Mouse (Mus musculus): ENCODE data around the gene Ctsd.
"Not testable (repeated sequence)": the region's sequence is repeated elsewhere in the genome, so short reads cannot be mapped to it uniquely, and the experiment has no call there.

Gene Ctsd

DNA sequence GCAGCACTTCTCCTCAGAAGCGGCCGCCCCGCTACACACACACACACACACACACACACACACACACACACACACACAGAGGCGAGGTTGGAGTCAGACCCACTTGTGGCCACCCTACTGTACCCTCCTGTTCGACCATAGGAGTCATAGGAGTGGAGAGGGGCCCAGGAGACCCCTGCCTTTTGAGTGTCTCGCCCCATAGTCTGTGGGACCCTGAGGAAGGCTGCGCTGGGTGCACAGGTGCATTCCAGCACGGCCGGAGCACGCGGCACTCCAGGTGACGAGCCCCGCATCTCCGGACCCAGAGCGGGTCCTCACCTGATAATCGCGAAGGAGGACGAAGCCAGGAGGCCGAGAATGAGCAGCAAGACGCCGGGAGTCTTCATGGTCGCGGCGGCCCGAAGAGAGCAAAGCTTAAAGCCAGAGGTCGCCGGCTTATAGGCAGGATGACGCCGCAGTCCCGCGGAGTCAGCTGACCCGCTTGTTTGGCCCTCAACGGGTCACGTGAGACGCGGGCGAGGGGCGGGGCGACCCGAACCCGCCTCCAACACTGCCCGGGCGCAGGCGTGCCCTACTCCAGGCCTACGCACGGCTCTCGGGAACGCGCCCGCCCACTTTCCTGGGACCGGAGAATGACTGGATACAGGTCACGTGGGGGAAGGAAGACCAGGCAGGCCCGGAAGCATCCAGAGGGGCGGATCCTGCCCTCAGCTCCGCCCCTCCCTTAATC, at the start of gene Ctsd:
Ctsd (minus strand) TSS at position 620 of the 730 bp plus-strand sequence.
- DNase-seq (ENCODE audit: low read depth, low spot score): peak; percentile 97

DNA sequence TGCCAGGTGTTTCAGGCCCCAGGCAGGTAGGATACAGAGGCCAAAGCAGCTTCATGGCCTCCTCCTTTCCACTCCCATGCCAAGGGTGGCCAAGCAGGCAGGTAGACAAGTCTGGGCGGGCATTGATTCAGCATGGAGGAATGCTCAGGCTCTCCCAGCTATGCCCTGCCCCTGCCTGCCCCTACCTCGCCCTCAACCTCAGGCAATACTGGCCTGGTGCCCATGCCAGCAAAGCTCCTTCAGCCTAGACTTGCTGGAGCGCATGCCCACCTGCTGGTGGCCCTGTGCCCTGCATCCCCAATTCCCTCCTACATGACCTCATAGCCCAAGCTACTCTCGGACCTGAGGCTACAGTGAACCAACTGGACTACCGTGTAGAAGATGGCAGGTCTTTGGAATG, 49.5 kb upstream of the Ctsd start:
- DNase-seq (ENCODE audit: low read depth, low spot score): no peak

DNA sequence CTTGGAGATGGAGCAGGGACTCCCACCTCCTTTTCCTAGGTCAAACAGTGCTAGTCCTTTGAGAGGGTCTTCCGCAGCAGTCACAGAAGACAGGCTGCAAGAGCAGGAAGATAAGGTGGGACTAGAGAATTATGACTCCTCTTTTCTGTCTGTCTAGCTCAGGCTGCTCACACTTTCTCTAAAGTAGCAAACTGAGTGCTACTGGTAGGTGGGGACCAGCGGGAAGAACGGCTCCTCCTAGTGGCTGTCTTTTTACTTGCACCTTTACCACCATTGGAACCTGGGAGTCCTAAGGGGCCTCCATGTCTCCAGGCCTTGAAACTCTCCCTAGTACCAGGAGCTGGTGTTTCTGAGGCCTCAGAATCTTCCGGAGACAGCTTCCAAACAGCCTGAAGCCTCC, 47.7 kb upstream of the Ctsd start:
- DNase-seq (ENCODE audit: low read depth, low spot score): peak; percentile 72

DNA sequence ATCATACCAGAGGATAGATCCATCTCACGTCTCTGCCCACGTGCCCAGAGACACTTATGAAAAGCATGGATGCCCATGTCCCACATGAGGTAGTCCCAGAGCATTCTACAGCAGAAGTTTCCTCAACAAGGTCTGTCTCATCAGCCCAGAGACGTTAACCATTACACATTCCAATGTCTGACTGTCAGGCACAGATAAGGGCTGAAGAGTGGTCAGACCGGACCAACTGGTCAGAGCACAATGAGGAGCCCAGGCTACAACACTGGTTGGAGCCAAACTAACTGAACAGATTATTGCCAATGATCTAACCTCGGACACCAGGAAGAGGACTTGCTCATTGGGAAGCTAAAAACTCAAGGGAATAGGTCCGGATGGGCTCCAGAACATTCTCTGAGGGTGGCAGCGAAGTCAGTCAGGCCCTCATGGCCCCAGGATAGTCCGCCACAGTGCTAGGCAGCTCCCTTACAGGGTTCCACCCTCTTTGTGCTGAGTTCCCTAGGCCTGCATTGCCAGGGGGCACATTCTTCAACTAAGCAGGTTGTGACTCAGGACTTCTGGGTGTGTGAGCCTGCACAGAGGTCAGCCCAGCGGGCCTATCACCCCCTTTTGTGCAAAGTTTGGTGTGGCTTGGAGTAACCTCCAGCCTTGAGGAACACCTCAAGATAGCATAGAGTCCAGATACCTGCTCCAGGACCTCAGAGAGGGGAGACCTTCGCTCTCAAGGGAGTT, 46.5 kb upstream of the Ctsd start, which contains the start of gene Syt8:
Syt8 (plus strand) TSS at position 714 of the 729 bp plus-strand sequence.
- DNase-seq (ENCODE audit: low read depth, low spot score): no peak

DNA sequence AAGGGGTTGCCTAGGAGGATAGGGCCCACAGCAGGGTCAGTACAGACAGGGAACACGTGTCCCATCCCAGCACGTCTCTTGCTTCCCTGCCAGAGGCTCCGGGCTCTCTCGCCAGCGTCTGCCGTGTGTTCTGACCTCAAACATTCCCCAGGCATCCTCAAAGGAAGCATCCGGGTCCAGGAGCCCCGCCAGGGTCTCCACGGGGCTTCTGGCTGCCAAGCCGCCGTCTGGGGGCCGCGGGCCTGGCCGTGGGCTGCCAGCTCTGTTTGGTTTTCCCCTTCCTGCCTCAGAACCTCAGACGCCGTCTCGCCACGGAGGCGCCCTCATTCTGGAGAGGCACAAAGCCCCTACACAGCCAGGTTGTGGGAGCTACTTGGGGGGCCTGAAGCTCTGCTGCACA, 45.8 kb upstream of the Ctsd start:
- DNase-seq (ENCODE audit: low read depth, low spot score): no peak

DNA sequence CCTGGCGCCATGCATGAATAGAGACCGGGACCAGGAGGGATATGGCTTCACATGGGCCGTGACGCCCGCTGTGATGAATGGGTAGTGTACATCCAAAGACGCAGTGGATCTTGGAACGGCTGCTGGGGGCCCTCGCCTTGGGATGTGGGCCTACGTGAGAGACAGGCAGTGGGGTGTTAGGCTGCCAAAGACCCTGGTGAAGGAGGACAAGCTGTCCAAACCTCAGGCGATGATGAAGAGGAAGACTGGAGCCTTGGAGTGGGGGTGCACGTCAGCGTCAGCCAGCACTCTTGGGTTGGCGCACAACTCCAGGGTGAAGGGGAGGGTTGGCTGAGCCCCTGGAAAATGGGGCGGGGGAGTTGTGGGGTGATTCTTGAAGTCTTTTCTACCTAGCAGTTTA, 43.3 kb upstream of the Ctsd start:
- DNase-seq (ENCODE audit: low read depth, low spot score): no peak

DNA sequence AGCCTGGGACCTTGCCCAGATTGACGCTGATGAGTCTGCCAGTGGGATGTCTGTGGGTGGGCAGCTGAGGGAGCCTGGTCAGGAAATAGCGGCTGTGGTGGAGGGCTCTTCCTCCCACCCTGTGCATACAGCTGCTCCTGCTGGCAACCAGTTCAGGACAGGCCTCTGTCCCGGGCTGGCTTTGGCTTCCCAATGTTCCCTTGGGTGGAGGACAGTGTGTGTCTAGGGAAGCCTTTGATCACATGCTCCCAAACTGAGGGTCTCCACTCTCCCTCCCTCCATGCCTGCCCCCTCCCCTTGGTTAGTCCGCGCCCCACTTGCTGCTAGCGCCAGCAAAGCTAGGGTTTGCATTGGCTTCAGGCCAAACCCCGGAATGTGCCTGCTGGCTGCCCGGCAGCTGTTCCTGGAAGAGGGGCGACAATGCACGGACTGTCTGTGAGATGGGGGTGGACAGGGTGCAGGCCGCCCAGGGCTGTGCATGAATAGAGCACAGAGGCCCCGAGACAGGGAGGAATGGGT, 42.4 kb upstream of the Ctsd start:
- no peak for DNase-seq (ENCODE audit: low read depth, low spot score)

DNA sequence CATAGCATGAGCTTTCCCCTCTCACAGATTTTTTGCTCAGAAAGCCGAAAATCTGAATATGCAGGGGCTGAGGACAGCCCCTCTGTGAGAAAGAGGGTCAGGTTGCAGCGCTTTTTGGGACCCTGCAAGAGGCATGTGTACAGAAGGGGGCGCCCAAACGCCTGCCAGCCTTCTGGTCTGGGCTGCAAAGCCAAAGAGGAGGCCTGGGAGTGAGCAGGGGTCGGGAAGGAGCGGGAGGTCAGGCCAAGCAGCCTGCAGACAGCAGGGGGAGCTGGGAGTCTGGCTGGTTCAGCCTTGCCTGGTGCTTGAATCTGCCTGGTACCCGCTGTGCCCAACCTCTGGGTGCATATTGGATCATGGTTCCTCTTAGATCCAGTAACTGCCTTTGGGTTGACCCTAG, 40.4 kb upstream of the Ctsd start:
- DNase-seq (ENCODE audit: low read depth, low spot score): no peak

DNA sequence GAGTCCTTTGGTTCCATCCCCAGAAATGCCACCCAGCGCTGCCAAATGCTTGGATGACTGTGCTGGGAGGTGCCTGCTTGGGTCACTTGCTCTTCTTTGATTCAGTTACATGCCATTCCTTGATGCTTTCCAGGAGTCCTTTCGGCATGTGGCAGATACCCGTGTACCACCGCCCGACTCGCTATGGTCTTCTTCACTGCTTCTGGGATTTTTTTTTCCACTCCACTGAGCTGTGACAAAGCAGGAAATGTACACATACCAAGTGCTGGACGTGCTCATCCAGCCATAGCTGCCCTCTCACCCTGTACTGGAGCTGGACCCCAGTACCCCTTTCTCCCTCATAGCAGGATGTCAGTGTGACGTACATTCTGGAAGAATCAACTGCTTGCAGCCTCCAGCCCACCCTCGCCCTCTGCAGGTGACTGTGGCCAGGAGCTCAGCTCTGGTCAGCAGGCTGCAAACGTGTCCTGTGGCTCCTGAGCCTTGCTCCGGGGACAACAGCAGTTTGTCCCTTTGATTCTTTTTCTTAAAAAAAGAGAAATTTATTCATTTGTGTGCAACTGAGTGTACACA, 37.9 kb upstream of the Ctsd start:
- DNase-seq (ENCODE audit: low read depth, low spot score): no peak

DNA sequence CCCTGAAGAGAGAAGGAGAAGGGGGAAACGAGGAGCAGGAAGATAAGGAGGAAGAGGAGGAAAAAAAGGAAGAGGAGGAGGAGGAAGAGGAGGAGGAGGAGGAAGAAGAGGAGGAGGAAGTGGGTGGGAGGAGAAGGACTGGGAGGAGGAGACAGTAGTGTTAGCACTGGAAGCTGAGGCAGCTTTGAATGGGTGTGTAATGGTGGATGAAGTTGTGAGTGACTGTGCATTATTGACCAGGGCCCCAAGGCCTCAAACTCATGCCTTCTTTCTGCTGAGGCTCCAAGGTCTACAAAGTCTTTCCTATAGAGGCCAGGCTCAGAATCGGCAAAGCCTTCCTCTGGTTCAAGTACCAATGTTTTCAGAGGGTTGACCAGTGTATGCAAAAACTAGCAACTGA, 34.0 kb upstream of the Ctsd start:
- DNase-seq (ENCODE audit: low read depth, low spot score): no peak

DNA sequence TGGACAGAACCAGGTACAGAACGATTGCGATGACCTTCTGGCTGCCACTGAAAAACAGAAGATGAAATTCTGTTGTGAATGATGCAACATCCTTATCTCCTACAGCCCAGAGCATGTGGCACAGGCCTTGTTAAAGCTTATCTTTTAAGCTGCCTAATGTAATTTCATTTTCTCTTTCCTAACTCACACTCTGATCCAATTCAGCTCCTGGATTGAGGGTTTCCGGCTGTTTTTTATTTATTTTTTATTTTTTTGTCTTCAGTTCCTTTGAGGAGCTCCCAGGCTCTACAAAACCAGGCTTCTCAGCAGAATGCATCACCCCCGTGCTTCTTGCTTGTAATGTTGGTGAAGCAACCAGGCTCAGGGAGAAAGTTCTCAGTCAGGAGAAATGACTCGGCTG, 32.0 kb upstream of the Ctsd start:
- no peak for DNase-seq (ENCODE audit: low read depth, low spot score)

DNA sequence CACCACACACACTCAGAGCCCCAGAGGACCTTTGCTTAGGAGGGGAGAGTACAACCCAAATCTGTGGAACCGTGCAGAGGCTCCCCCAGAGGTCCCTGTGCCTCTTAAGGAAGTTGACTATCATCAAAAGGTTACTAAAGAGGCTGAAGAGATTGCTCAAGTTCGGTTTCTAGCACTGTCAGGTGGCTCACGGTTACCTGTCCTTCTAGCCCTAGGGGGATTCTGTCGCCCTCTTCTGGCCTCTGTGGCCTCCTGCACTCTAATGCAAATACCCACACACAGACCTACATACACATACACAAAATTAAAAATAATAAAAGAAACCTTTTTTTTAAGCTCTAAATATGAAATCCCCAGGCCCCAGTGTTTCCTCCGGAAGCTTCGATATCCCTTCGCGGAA, 30.8 kb upstream of the Ctsd start:
- no peak for DNase-seq (ENCODE audit: low read depth, low spot score)

DNA sequence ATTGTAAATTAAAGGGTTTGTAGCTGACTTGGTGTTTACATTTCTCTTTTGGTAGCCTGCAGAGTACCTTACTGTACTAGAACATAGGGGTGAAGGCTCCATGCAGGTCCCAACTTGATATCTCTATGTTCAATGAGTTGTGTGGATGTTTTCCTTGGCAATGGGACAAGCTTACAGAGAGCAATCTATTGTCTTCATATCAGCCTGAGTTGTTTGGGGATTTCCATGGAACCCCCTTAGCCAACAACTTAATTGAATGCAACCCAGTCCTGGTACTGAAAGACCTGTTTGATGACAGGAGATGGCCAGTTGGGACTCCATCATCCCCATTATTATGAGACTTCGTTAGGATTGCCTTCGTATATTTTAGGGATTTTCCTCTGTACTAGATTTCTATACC, 30.2 kb upstream of the Ctsd start:
- no peak for DNase-seq (ENCODE audit: low read depth, low spot score)

DNA sequence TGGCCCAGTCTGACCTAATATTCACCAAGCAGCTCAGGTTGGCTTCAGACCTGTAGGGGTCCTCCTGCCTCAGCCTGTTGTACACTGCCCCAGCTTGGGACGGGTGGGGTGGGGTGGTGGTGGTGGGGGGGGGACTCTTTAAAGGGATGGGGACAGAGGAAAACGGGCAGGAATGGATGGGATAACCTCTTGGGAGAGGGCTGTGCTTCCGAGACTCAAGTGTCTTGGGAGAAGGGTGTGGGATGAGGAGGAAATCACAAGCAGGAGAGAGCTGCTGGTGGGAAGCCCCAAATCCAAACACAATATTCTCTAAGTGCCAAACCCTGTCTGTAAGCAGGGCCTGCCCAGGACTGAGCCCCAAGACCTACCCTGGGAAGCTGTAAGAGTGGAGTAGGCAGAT, 28.4 kb upstream of the Ctsd start:
- DNase-seq (ENCODE audit: low read depth, low spot score): no peak

DNA sequence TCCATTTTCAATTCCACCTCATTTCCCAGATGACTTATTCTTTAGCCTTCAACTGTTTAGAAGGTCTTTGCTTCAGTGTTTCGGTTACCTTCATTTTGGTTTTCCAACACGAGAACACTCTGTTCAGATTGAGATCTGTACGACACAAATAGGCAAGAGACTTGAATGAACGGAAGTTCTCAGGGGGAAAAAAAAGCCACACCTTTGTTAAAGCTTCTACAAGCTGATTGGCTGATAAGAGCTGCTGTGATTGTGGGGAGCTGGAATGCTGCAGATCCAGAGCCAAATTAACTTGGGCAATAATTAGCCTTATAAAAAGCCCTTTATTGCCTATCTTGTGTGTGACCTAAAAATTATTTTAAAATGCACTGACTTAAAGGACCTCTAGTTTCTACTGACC, 27.5 kb upstream of the Ctsd start:
- no peak for DNase-seq (ENCODE audit: low read depth, low spot score)

DNA sequence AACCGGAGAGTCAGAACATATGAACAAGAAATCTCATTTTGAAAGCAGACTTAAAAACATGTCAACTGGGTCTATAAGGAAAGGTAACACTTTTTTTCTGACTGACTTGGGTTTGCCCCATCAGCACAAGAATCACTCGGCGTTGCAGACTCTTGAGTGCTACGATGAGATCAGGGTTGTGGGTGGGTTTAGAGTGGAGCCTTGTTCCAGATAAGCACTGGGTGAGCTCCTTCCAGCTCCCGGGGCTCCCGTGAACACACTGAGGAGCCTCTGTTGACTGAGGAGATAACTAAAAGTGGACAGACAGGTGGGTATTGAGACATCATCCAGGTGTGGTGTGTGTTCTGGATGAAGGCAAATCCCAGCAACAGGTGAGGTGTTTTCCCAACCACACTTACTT, 25.4 kb upstream of the Ctsd start:
- DNase-seq (ENCODE audit: low read depth, low spot score): no peak

DNA sequence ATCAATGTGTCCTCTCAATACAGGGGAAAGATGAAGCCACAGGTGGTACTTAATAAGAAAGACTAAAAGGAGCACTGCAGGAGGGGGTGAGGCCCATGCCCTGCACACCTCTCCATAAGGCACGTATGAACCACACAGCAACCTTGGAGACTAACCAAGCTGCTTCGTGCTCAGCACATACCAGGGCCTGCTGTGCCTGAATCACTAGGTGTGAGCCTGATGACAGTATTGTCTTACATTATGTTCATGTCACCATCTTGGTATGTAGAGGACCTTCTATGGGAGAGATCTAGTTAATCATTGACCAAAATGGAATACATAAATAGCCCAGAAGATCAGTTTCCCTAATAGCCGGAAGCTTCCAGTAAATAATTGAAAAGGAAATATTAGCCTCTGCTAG, 21.8 kb upstream of the Ctsd start:
- DNase-seq (ENCODE audit: low read depth, low spot score): no peak

DNA sequence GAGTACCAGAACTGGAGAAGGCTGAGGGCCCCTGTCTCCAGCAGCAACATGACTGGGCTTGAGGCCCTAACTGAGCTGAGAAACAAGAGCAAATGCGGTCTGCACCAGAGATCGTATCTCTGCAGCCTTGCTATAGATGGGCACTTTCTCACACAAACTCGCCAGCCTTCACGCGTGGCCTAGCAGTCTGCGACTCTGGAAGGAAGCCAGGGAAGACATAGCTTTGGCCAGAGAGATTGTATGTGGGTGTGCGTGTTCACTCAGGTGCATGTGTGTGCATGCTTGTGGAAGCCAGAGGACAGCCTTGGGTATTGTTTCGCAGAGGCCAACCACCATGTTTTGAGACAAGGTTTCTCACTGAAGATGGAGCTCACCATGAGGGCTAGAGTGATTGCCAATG, 20.8 kb upstream of the Ctsd start:
- DNase-seq (ENCODE audit: low read depth, low spot score): no peak

DNA sequence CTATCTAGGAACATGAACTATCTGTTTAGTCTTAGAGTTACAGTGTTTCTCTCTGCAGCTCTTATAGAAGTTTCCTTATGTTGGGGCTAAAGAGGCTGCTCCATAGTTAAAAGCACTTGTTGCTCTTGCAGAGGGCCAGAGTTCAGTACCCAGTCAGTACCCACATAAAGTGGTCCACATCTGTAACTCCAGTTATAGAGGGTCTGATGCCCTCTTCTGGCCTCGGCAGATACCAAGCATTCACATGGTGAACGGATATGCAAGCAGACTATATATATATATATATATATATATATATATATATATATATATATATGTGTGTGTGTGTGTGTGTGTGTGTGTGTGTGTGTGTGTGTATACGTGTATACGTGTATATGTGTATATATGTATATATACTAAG, 20.1 kb upstream of the Ctsd start:
- DNase-seq (ENCODE audit: low read depth, low spot score): no peak

DNA sequence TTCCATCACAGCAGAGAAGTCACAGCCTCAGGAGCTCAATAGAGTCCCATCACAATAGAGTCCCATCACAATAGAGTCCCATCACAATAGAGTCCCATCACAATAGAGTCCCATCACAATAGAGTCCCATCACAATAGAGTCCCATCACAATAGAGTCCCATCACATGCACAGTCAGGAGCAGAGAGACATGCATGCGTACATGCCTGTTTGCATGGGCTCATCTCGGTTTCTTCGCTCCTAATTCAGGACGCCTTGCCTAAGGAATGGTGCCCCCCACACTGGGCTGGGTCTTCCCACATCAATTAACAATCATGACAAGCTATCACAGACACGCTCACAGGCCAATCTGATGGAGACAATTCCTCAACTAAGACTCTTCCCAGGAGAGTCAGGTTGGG, 17.3 kb upstream of the Ctsd start:
- not testable (repeated sequence) for DNase-seq (ENCODE audit: low read depth, low spot score)

DNA sequence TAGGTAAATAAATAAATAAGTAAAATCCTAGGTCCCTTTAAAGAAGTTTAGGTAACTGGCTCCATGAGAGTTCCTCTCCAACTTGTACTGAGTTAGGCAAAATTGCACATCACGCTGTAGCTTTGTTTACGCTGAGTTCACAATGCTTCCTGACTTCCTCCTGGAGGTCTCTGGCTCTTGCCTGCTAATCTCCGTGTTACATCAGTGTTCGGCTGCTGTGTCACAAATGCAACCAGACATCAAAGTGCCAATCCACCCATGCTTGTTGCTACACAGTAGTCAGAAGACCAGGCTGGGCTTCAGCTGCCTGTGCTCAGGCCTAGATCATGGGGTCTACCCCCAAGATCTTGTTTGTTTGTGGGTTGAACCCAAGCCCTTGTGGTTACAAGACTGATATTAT, 15.8 kb upstream of the Ctsd start:
- no peak for DNase-seq (ENCODE audit: low read depth, low spot score)

DNA sequence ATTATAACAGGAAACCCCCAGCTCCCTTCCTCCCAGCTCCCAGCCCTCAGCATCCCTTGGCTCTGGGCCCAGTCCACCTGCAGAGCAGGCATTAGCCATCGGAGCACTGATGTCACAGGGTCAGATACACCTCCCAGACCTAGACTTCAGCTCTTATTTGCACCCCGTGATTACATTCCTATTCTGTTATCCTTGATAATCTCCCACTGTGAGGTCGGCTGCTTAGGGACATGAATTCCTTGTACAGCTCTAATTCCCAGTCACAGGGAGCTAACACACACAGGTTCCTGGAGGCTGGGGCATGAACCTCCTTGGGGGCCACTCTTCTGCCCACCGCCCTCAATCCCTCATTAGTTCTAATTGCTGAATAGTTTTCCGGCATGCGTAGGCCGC, 12.9 kb upstream of the Ctsd start:
- DNase-seq (ENCODE audit: low read depth, low spot score): no peak
